Mouse (Mus musculus) forebrain, embryonic 16.5 days (tissue): Measurements from ENCODE around the gene Clec2h. TPM values are rescaled to one million over a fixed set of nuclear protein-coding genes. Genes with fewer than 3 reads are reported as not detected.
"Not testable (repeated sequence)": the region's sequence is repeated elsewhere in the genome, so short reads cannot be mapped to it uniquely, and the experiment has no call there.

Source experiments
- ATAC-seq: fragments of 200-750 bp; cut with Nextera tagmentation; 2 replicates; pipeline ENCODE4 v1.8.0; 2017; ENCODE audit warnings: mild to moderate bottlenecking, moderate library complexity
- H3K27ac ChIP-seq: fragments of 300-500 bp; sonication (generic); 2 replicates; pipeline ENCODE4 v1.5.1; 2014; ENCODE audit warnings: low read length, control low read depth
- H3K27me3 ChIP-seq: fragments of 300-500 bp; sonication (generic); replicated peaks from 2 replicates; pipeline ENCODE4 v1.6.1; 2014; ENCODE audit warnings: low read length; ENCODE audit not compliant: control insufficient read depth, insufficient read depth
- H3K36me3 ChIP-seq: fragments of 300-500 bp; sonication (generic); 2 replicates; pipeline ENCODE4 v1.6.1; 2014; ENCODE audit not compliant: control insufficient read depth, insufficient read depth
- H3K4me1 ChIP-seq: fragments of 300-500 bp; sonication (generic); replicated peaks from 2 replicates; pipeline ENCODE4 v1.6.1; 2014; ENCODE audit warnings: low read length; ENCODE audit not compliant: control insufficient read depth, insufficient read depth
- H3K4me2 ChIP-seq: fragments of 300-500 bp; sonication (generic); 2 replicates; pipeline ENCODE4 v1.6.1; 2014; ENCODE audit warnings: mild to moderate bottlenecking, low read length, control low read depth
- H3K4me3 ChIP-seq: fragments of 300-500 bp; sonication (generic); replicated peaks from 2 replicates; pipeline ENCODE4 v1.5.1; 2014; ENCODE audit warnings: mild to moderate bottlenecking, low read length, control low read depth
- H3K9ac ChIP-seq: fragments of 300-500 bp; sonication (generic); replicated peaks from 2 replicates; pipeline ENCODE4 v1.6.1; 2014; ENCODE audit warnings: low read depth, low read length, control low read depth
- H3K9me3 ChIP-seq: fragments of 300-500 bp; sonication (generic); 2 replicates; pipeline ENCODE4 v1.6.1; 2016; ENCODE audit warnings: low read length; ENCODE audit not compliant: control insufficient read depth
- WGBS: fragments of 180-500 bp; shearing (Covaris S2); extraction: QIAGEN DNeasy Blood & Tissue Kit; methylation state at CpG from one replicate; pipeline ENCODE4 v1.1.7; 2014; 5-methylcytosine and 5-hydroxymethylcytosine counted together
- polyA plus RNA-seq: library from polyadenylated mRNA; unstranded; fragments of >200 nt; fragmentation: Nextera tagmentation; extraction: Ambion mirVana; gene quantifications from 2 replicates; pipeline ENCODE4 v1.2.1, GENCODE M21; 2015

Clec2h gene
- polyA plus RNA-seq, 1 experiment from 2014 or later = not detected

DNA sequence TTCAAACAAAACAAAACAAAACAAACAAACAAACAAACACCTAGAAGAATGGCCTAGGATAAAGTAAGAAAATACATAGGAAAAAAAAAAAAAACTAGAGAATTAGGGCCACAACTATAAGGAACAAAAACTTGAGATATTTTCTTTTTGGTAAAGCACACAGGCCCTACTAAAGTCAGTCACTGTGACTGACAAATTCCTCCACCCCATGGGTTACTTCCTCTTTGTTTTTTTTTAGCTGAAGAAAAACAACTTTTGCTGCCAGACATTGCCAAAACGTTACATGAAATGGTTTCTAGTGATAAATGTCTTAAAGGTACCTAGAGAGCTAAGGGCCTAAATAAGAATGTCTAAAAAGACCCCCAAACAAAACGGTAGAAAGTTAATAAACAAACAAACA, 18.2 kb upstream of the Clec2h start:
- Histone ChIP-seq H3K36me3 (no peaks in the 10 kb centered on the region), H3K4me2 (no peak overlapping the region), H3K9ac (no peak overlapping the region), H3K27me3 (no peaks in the 10 kb centered on the region), H3K27ac (no peak overlapping the region), H3K9me3 (no peaks in the 10 kb centered on the region), H3K4me1 (no peaks in the 10 kb centered on the region), H3K4me3 (no peak overlapping the region)
- 59% methylated on average over 2 of the region's 2 CpGs for WGBS
- ATAC-seq = no peak

DNA sequence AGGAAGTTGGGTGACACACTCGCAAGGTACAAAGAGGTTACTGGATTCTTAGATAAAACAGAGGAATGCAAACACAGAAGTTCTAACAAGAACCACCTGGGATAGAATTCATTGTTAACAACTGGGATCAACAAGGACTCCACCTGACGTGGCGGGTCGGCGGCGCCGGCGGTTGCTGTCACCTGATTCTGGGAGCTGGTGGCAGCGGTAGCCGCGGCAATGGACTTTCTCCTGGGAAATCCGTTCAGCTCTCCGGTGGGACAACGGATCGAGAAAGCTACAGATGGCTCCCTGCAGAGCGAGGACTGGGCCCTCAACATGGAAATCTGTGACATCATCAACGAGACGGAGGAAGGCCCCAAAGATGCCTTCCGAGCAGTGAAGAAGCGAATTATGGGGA, 17.5 kb upstream of the Clec2h start:
- H3K27ac ChIP-seq, H3K36me3 ChIP-seq, H3K4me1 ChIP-seq, H3K4me2 ChIP-seq, H3K9me3 ChIP-seq, H3K9ac ChIP-seq, H3K27me3 ChIP-seq, ATAC-seq, H3K4me3 ChIP-seq: not testable (repeated sequence)
- 95% methylated on average over 20 of the region's 20 CpGs for WGBS

DNA sequence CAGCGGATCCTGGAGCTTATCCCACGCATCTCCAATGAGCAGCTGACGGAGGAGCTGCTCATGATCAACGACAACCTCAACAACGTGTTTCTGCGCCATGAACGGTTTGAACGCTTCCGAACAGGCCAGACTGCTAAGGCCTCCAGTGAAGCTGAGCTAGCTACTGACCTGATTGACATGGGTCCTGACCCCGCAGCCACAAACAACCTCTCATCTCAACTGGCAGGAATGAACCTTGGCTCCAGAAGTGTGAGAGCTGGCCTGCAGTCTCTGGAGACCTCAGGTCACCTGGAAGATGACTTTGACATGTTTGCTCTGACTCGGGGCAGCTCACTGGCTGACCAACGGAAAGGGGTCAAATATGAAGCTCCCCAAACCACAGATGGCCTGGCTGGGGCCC, 16.5 kb upstream of the Clec2h start:
- not testable (repeated sequence) for H3K9ac ChIP-seq, ATAC-seq, H3K27me3 ChIP-seq, H3K4me2 ChIP-seq, H3K27ac ChIP-seq, H3K36me3 ChIP-seq, H3K4me1 ChIP-seq, H3K4me3 ChIP-seq, H3K9me3 ChIP-seq
- WGBS = 94% methylated on average over 12 of the region's 12 CpGs

DNA sequence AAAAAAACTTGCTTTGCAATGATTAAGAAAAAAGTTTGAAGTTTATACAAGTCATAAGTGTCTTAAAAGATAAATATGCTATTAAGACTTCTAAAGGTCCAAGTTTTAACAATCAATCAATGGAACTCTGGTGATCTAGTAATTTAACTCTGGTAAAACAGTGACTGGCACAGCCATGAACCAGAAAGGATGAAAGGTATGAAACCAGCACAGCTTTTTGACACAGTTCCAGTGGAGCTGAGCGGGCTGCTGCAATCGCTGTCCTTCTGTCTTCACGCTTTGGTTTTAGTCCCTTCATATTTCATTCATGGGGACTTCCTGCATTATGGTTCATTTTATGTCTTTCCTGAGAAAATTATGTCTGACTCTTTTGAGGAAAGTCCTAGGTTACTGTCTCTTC, 12.5 kb upstream of the Clec2h start:
- ATAC-seq = no peak
- no peak overlapping the region for H3K9ac ChIP-seq
- WGBS = 89% methylated on average over 3 of the region's 3 CpGs

DNA sequence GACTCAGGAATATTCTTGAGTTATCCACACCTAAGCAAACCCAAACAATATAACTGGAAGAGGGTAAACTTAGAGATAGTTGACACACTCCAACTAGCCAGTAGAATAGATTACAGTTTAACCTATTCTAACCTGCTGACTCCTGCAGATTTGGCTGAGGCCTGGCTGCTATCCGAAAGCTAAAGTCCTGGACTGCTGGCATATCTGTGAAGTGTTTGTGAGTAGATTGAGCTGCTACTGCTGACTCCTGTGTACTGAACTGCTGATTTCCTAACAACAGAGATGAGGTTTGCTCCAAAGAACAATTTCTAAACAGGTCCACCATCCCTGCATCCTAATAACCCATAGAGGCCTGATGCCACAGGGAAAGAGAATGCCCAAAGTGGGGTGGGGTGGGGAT, 12.0 kb upstream of the Clec2h start:
- Histone ChIP-seq H3K4me2 (no peak overlapping the region), H3K36me3 (no peaks in the 10 kb centered on the region), H3K9me3 (no peaks in the 10 kb centered on the region), H3K4me3 (no peak overlapping the region), H3K4me1 (no peaks in the 10 kb centered on the region), H3K9ac (no peak overlapping the region), H3K27ac (no peak overlapping the region), H3K27me3 (no peaks in the 10 kb centered on the region)
- WGBS = 100% methylated on average over 1 of the region's 1 CpGs
- ATAC-seq = no peak

More for the DNA sequence above, 12.5 kb upstream of the Clec2h start:
- no peaks in the 10 kb centered on the region for H3K36me3 ChIP-seq
- H3K27ac ChIP-seq = no peak overlapping the region
- H3K4me1 ChIP-seq = no peaks in the 10 kb centered on the region
- H3K9me3 ChIP-seq = no peaks in the 10 kb centered on the region
- no peaks in the 10 kb centered on the region for H3K27me3 ChIP-seq
- H3K4me2 ChIP-seq = no peak overlapping the region
- no peak overlapping the region for H3K4me3 ChIP-seq

DNA sequence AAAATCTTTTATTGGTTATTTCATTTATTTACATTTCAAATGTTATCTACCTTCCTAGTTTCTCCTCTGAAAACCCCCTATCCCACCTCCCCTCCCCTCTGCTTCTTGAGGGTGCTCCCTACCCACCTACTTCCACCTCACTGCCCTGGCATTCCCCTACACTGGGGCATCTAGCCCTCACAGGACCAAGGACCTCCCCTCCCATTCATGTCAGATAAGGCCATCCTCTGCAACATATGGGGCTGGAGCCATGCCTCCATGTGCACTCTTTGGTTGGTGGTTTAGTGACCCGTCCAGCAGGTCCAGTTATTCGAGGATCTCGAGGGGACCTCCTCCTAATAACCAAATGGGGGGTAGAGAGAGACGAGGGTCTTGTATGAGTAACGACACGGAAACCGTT, 11.4 kb upstream of the Clec2h start:
- H3K27ac ChIP-seq, ATAC-seq, H3K27me3 ChIP-seq, H3K9me3 ChIP-seq, H3K4me3 ChIP-seq, H3K36me3 ChIP-seq, H3K9ac ChIP-seq, H3K4me2 ChIP-seq, H3K4me1 ChIP-seq: not testable (repeated sequence)
- 92% methylated on average over 4 of the region's 7 CpGs for WGBS

DNA sequence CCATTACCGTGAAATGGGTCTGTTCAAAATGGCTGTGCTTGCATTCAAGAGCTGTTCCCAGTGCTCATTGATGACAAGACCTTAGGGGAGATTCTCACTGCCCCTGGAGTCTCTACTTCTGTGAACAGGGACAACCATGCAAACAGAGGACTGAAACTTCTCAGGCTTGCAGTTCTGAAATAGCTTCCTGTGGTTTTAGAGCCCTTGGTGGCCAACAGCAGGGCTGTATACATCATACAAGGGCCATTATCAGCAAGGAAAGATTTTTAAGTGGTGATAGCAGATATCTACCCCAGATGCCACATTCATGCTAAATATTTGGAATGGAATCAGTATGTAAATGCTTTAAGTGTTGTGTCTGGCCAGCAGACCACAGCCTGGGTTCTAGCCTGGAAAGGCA, 9.2 kb upstream of the Clec2h start:
- Histone ChIP-seq H3K9me3 (no peaks in the 10 kb centered on the region), H3K4me3 (no peak overlapping the region), H3K27ac (no peak overlapping the region), H3K4me1 (no peaks in the 10 kb centered on the region), H3K4me2 (no peak overlapping the region), H3K9ac (no peak overlapping the region), H3K27me3 (no peaks in the 10 kb centered on the region), H3K36me3 (no peaks in the 10 kb centered on the region)
- 100% methylated on average over 1 of the region's 1 CpGs for WGBS
- ATAC-seq = no peak

DNA sequence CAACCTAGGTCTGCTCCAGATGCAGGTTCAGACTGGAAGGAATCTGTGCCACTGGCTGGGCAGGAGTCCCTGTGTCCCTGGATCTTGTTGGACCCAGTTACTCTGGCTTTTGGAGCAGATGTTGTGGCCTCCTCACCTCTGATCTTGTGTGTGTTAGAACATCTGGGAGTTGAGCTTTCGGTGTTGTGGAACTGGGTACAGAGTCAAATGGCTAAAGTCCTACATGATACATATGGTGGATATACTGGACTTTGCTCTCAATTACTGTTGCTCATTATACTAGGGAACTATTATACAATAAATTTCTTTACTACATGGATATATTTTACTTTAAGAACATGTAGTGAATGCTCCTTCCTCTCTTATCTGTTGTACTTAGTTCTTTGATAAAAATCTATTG, 936 bp upstream of the Clec2h start:
- no peak overlapping the region for H3K4me3 ChIP-seq
- no peak overlapping the region for H3K9ac ChIP-seq
- 97% methylated on average over 1 of the region's 1 CpGs for WGBS
- ATAC-seq = no peak
- no peaks in the 10 kb centered on the region for H3K36me3 ChIP-seq
- H3K4me2 ChIP-seq = no peak overlapping the region
- no peaks in the 10 kb centered on the region for H3K27me3 ChIP-seq
- H3K9me3 ChIP-seq = no peaks in the 10 kb centered on the region
- H3K4me1 ChIP-seq = no peaks in the 10 kb centered on the region
- no peak overlapping the region for H3K27ac ChIP-seq

DNA sequence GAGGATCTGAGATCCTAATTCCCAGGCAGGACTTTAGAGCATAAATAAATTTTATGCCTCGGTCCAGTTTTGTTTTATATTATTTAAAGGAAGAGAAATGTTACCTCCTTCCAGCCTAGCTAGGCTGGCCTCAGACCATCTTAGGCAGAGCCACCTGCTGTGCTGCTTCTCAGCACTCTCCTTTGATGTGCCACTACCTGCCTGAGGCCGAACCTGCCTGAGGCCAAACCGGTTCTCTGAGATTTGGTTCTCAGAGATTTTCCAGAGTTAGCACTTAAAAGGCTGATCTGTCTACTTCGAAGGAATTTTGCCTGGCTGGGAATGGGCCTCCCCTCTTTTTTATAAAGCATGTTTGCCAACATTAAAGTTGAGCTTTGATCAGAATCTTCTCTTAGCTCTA, 7.8 kb downstream of the Clec2h start:
- Histone ChIP-seq H3K4me3 (no peak overlapping the region), H3K4me2 (no peak overlapping the region), H3K36me3 (no peaks in the 10 kb centered on the region), H3K9ac (no peak overlapping the region), H3K27ac (no peak overlapping the region), H3K9me3 (no peaks in the 10 kb centered on the region), H3K27me3 (no peaks in the 10 kb centered on the region), H3K4me1 (no peaks in the 10 kb centered on the region)
- ATAC-seq = no peak
- 68% methylated on average over 4 of the region's 4 CpGs for WGBS

DNA sequence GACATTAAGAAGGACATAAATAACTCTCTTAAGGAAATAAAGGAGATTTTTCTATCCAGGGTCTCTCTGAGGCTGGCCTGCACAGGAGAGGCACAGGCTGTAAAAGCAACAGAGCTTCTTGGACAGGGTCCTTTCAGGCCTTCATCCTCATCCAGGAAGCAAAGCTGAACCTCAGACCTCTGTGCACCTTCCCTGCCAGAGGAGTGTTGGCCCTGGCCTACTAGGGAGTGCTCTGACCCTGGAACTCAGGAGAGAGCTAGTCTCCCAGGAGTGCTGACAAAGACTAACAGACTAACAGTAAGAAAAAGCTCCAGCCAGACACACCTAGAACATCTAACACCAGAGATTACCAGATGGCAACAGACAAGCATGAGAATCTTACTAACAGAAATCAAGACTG, 17.4 kb downstream of the Clec2h start:
- H3K4me2 ChIP-seq = no peak overlapping the region
- H3K4me1 ChIP-seq = no peaks in the 10 kb centered on the region
- H3K36me3 ChIP-seq = no peaks in the 10 kb centered on the region
- H3K27ac ChIP-seq = no peak overlapping the region
- H3K9ac ChIP-seq = no peak overlapping the region
- ATAC-seq = no peak
- H3K27me3 ChIP-seq = no peaks in the 10 kb centered on the region
- no peaks in the 10 kb centered on the region for H3K9me3 ChIP-seq
- H3K4me3 ChIP-seq = no peak overlapping the region
